Mouse (Mus musculus) frontal cortex, postnatal 14 days (tissue): ENCODE measurements at regions not wholly inside any gene's neighbourhood (a gene's known extent, or its start where the extent isn't known, plus 50 kb on each side); places are given as distances from the start of the nearest gene placed in this dataset.

Experiments used
- DNase-seq, 2 experiments: peaks; one replicate each; pipeline ENCODE4 v3.0.0; 2022; ENCODE audit warnings: low spot score in 2 of 2

- no peak for DNase-seq
Measured at GRCm38 (mm10) chr8:9152313-9152925, 462.1 kb upstream of the Arglu1 start.

GRCm38 (mm10) chr8:9144362-9144761 is 454.0 kb upstream of the Arglu1 start:
- DNase-seq: no peak

GRCm38 (mm10) chr8:9139781-9140180 is 449.5 kb upstream of the Arglu1 start:
- no peak for DNase-seq

GRCm38 (mm10) chr8:9139059-9139620 is 448.8 kb upstream of the Arglu1 start:
- DNase-seq: no peak

- DNase-seq: no peak
Measured at GRCm38 (mm10) chr8:9133758-9134157, 443.4 kb upstream of the Arglu1 start.

DNA sequence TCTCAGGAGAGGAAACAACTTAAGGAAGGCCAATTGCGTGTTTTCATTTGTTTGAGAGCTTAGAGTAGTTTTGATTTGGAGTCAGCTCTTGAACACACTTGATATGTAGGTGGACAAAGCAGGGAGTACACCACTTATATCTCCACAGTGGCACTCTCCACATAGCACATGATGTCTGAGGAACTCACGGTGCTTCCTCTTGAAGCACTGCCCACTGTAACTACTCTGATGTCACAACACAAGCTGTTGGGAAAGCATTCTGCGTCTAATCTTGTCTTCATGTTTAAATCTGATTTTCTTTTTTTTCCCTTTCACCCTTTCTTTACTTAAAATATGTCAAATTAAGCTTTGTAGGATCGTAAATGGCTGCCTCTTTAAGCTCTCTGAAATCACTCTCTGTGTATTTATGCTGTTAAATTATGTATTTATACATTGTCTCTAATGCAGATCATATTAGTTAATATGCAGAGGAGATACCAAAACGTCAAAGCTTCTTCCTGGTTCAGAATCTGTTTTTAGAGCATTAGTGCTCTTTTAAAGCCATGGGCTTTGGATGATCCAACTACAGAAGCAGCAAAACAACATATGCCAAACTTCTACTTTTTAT is 442.4 kb upstream of the Arglu1 start:
- no peak for DNase-seq

- DNase-seq: no peak
Measured at GRCm38 (mm10) chr8:9131249-9131648, 440.9 kb upstream of the Arglu1 start.

DNA sequence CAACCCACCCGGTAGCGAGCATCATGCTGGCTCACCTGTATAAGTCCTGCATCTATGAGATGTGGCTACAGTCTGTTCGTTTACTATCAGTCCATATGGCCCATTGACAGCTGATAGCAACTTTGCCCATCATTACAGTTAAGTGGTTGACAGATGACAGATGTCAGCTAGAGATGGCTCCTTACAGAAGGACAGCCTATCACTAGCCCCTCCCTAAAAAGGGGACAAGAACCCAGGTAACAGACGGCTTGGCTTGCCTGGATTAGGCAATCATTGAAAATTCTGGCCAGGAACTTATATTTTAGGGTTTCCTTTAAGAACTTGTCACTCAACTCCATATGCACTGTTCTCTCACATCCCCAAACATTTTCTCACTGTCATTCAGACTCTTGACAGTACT is 434.2 kb upstream of the Arglu1 start:
- no peak for DNase-seq

GRCm38 (mm10) chr8:9117809-9118737 is 427.8 kb upstream of the Arglu1 start:
- no peak for DNase-seq

- DNase-seq: no peak
Measured at GRCm38 (mm10) chr8:9095980-9096379, 405.7 kb upstream of the Arglu1 start.

- no peak for DNase-seq
Measured at GRCm38 (mm10) chr8:9094002-9094401, 403.7 kb upstream of the Arglu1 start.

- no peak for DNase-seq
Measured at GRCm38 (mm10) chr8:9093356-9093755, 403.0 kb upstream of the Arglu1 start.

DNA sequence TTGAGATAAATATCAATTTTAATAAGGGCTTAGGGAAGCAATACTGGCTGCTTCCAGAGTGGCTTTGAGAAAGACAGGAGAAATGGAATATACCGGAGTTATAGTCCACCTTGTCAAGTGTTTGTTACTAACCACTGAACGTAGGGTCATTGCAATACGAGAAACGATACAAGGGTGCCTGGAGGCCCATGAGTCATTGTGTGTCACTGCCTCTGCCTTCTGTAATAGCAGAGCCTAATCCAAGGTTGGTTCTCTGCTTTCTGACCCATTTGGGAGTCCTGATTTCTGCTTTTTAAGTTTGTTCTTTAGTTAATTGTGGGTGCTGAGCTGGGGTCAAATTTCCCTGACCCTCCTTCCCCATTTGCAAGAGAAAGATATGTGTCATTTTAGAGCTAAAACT is 382.4 kb upstream of the Arglu1 start:
- no peak for DNase-seq

DNA sequence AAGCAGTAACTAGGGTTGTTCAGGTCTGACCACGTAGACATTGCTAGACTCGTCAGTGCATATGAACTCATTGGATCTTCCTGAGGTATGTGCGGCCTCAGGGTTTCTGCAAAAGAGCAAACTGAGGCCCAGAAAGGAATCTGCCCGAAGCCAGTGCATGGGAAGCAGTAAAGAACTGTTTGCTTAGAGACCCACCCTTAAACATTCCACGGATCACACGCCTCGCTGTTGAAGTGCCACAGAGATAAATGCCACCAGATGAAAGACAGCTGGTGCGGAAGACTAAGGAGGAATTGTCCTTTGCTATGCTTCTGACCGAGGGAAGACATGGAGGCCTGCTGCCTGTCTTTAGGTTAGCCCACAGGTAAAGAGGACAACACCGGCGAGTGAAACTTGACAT is 382.0 kb upstream of the Arglu1 start:
- DNase-seq: no peak

- no peak for DNase-seq
Measured at GRCm38 (mm10) chr8:9070953-9071352, 380.6 kb upstream of the Arglu1 start.

GRCm38 (mm10) chr8:9069845-9070244 is 379.5 kb upstream of the Arglu1 start:
- DNase-seq: no peak

GRCm38 (mm10) chr8:9067731-9068130 is 377.4 kb upstream of the Arglu1 start:
- DNase-seq: no peak

- DNase-seq: no peak
Measured at GRCm38 (mm10) chr8:9060166-9060565, 369.8 kb upstream of the Arglu1 start.

DNA sequence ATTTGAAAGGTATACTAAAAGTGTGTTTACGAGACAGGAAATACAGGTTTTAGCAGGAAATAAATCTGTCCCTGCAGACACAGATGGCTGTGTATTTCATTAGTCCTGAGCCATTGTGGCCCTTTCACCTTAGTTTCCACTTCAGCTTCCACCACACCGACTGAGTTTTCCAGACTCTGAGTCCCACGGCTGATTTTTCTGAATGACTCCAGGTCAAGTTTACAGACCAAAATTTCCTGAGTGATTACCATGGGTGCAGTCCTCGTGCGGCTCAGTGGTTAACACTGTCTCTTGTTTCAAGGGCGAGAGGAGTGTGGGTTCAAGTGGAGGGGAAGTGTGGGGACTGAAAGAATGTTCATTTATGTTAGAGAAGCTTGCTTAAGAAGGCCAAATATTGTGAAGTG is 365.1 kb upstream of the Arglu1 start:
- DNase-seq: no peak

GRCm38 (mm10) chr8:9054801-9055200 is 364.5 kb upstream of the Arglu1 start:
- DNase-seq: no peak

- peak in 1 of 2 experiments; percentile 5 for DNase-seq
Measured at GRCm38 (mm10) chr8:9051699-9052098, 361.4 kb upstream of the Arglu1 start.

GRCm38 (mm10) chr8:9050740-9051475 is 360.6 kb upstream of the Arglu1 start:
- no peak for DNase-seq
